Mouse (Mus musculus): Measurements from ENCODE around the gene Kctd6. TPM values are rescaled to one million over a fixed set of nuclear protein-coding genes. Genes with fewer than 3 reads are reported as not detected.

The Kctd6 gene
- polyA plus RNA-seq, 2 experiments: 3.4 to 3.6 TPM

GRCm38 (mm10) chr14:8233252-8233651 is 19.3 kb downstream of the Kctd6 start:
- no peak overlapping the region for H3K4me2 ChIP-seq (ENCODE audit: low read depth)
- 3% methylated on average over 1 of the region's 1 CpGs for WGBS (ENCODE audit: insufficient replicate concordance)
- TF ChIP-seq EP300 (IDR thresholded peaks at IDR 0.05; ENCODE audit: low read depth) (peak; percentile 64), CTCF (IDR thresholded peaks at IDR 0.05; ENCODE audit: low read depth) (no peak)
- no peaks in the 10 kb centered on the region for H3K36me3 ChIP-seq (replicated peaks; ENCODE audit: control insufficient read depth, insufficient read depth, low read depth)
- no peaks in the 10 kb centered on the region for H3K9me3 ChIP-seq (ENCODE audit: control insufficient read depth, low read length)
- DNase-seq (ENCODE audit: low read depth in 3 of 3, low spot score in 3 of 3) (peak in 1 of 3 experiments; percentile 38), ATAC-seq (ENCODE audit: insufficient read depth) (peak; percentile 79)
- no peak overlapping the region for H3K4me3 ChIP-seq (ENCODE audit: insufficient read depth in 1 of 2, low read depth in 2 of 2, low read length in 2 of 2)
- H3K9ac ChIP-seq (replicated peaks): no peak overlapping the region
- H3K27ac ChIP-seq: no peak overlapping the region
- no peaks in the 10 kb centered on the region for H3K27me3 ChIP-seq (ENCODE audit: control insufficient read depth, insufficient read depth, low read length)
- H3K4me1 ChIP-seq (replicated peaks; ENCODE audit: control insufficient read depth in 2 of 2, insufficient read depth in 2 of 2, low read length in 1 of 2): peaks cover 11 to 30% of the 10 kb centered on the region in 2 experiments

GRCm38 (mm10) chr14:8241816-8242215 is 27.9 kb downstream of the Kctd6 start:
- H3K4me3 ChIP-seq (ENCODE audit: insufficient read depth in 1 of 2, low read depth in 2 of 2, low read length in 2 of 2): no peak overlapping the region
- no peak for ATAC-seq (ENCODE audit: insufficient read depth)

GRCm38 (mm10) chr14:8242388-8242920 is 28.5 kb downstream of the Kctd6 start:
- Histone ChIP-seq H3K36me3 (replicated peaks; ENCODE audit: control insufficient read depth, insufficient read depth, low read depth) (no peaks in the 10 kb centered on the region), H3K27ac (no peak overlapping the region), H3K27me3 (ENCODE audit: control insufficient read depth, insufficient read depth, low read length) (no peaks in the 10 kb centered on the region), H3K9me3 (ENCODE audit: control insufficient read depth, low read length) (no peaks in the 10 kb centered on the region), H3K9ac (replicated peaks) (no peak overlapping the region), H3K4me2 (ENCODE audit: low read depth) (no peak overlapping the region), H3K4me3 (ENCODE audit: insufficient read depth in 1 of 2, low read depth in 2 of 2, low read length in 2 of 2) (no peak overlapping the region), H3K4me1 (replicated peaks; ENCODE audit: control insufficient read depth in 2 of 2, insufficient read depth in 2 of 2, low read length in 1 of 2) (peaks cover 0 to 11% of the 10 kb centered on the region in 2 experiments; a peak in 2 of 4 replicates)
- whole genome bisulfite sequencing (ENCODE audit: insufficient replicate concordance): 46% methylated on average over 5 of the region's 5 CpGs
- DNase-seq (ENCODE audit: low read depth in 3 of 3, low spot score in 3 of 3): no peak
- ATAC-seq (ENCODE audit: insufficient read depth): 0 out of 2 replicates have a peak, but pooled peaks have one; percentile 21
- peak; percentile 55 for TF ChIP-seq CTCF (IDR thresholded peaks at IDR 0.05; ENCODE audit: low read depth)
- TF ChIP-seq EP300 (IDR thresholded peaks at IDR 0.05; ENCODE audit: low read depth): no peak

More at GRCm38 (mm10) chr14:8241816-8242215, 27.9 kb downstream of the Kctd6 start:
- Histone ChIP-seq H3K36me3 (replicated peaks; ENCODE audit: control insufficient read depth, insufficient read depth, low read depth) (no peaks in the 10 kb centered on the region), H3K4me2 (ENCODE audit: low read depth) (no peak overlapping the region), H3K27me3 (ENCODE audit: control insufficient read depth, insufficient read depth, low read length) (no peaks in the 10 kb centered on the region), H3K27ac (no peak overlapping the region), H3K4me1 (replicated peaks; ENCODE audit: control insufficient read depth in 2 of 2, insufficient read depth in 2 of 2, low read length in 1 of 2) (peaks cover 0 to 11% of the 10 kb centered on the region in 2 experiments; a peak in 2 of 4 replicates), H3K9me3 (ENCODE audit: control insufficient read depth, low read length) (no peaks in the 10 kb centered on the region), H3K9ac (replicated peaks) (no peak overlapping the region)
- no peak for DNase-seq (ENCODE audit: low read depth in 3 of 3, low spot score in 3 of 3)
- TF ChIP-seq CTCF (IDR thresholded peaks at IDR 0.05; ENCODE audit: low read depth) (no peak), EP300 (IDR thresholded peaks at IDR 0.05; ENCODE audit: low read depth) (no peak)

GRCm38 (mm10) chr14:8243136-8243888 is 29.4 kb downstream of the Kctd6 start:
- Histone ChIP-seq H3K9ac (replicated peaks) (no peak overlapping the region), H3K27ac (peak overlapping the region; percentile 2), H3K27me3 (ENCODE audit: control insufficient read depth, insufficient read depth, low read length) (no peaks in the 10 kb centered on the region), H3K9me3 (ENCODE audit: control insufficient read depth, low read length) (no peaks in the 10 kb centered on the region), H3K4me3 (ENCODE audit: insufficient read depth in 1 of 2, low read depth in 2 of 2, low read length in 2 of 2) (no peak overlapping the region), H3K4me1 (replicated peaks; ENCODE audit: control insufficient read depth in 2 of 2, insufficient read depth in 2 of 2, low read length in 1 of 2) (peaks cover 0 to 11% of the 10 kb centered on the region in 2 experiments; a peak in 2 of 4 replicates), H3K36me3 (replicated peaks; ENCODE audit: control insufficient read depth, insufficient read depth, low read depth) (no peaks in the 10 kb centered on the region), H3K4me2 (ENCODE audit: low read depth) (no peak overlapping the region)
- TF ChIP-seq EP300 (IDR thresholded peaks at IDR 0.05; ENCODE audit: low read depth) (no peak), CTCF (IDR thresholded peaks at IDR 0.05; ENCODE audit: low read depth) (no peak)
- WGBS (ENCODE audit: insufficient replicate concordance): 55% methylated on average over 8 of the region's 8 CpGs
- ATAC-seq (ENCODE audit: insufficient read depth) (no peak), DNase-seq (ENCODE audit: low read depth in 3 of 3, low spot score in 3 of 3) (no peak)

- no peak overlapping the region for H3K4me2 ChIP-seq (ENCODE audit: low read depth)
- no peak overlapping the region for H3K4me3 ChIP-seq (ENCODE audit: insufficient read depth in 1 of 2, low read depth in 2 of 2, low read length in 2 of 2)
- H3K4me1 ChIP-seq (replicated peaks; ENCODE audit: control insufficient read depth in 2 of 2, insufficient read depth in 2 of 2, low read length in 1 of 2): peaks cover 0 to 11% of the 10 kb centered on the region in 2 experiments; a peak in 2 of 4 replicates
- H3K9me3 ChIP-seq (ENCODE audit: control insufficient read depth, low read length): no peaks in the 10 kb centered on the region
- WGBS (ENCODE audit: insufficient replicate concordance): 49% methylated on average over 5 of the region's 5 CpGs
- ATAC-seq (ENCODE audit: insufficient read depth) (peak; percentile 69), DNase-seq (ENCODE audit: low read depth in 3 of 3, low spot score in 3 of 3) (peak in 2 of 3 experiments; percentile 14 to 35)
- H3K36me3 ChIP-seq (replicated peaks; ENCODE audit: control insufficient read depth, insufficient read depth, low read depth): no peaks in the 10 kb centered on the region
- H3K27ac ChIP-seq: no peak overlapping the region
- TF ChIP-seq CTCF (IDR thresholded peaks at IDR 0.05; ENCODE audit: low read depth) (no peak), EP300 (IDR thresholded peaks at IDR 0.05; ENCODE audit: low read depth) (no peak; the same call in 1 of the 2 replicates)
- no peaks in the 10 kb centered on the region for H3K27me3 ChIP-seq (ENCODE audit: control insufficient read depth, insufficient read depth, low read length)
- no peak overlapping the region for H3K9ac ChIP-seq (replicated peaks)
These were observed 30.3 kb downstream of the Kctd6 start for GRCm38 (mm10) chr14:8244211-8244611.

Measured in liver, embryonic 14.5 days (tissue).